Mouse (Mus musculus) megakaryocyte, embryonic 14.5 days (primary cell): ENCODE data around the gene E130218I03Rik.

Experiments
- FLI1 ChIP-seq: IDR thresholded peaks from 2 replicates; pipeline ENCODE4 v1.6.1; 2012; ENCODE audit warnings: low read length, inconsistent platforms, mixed read lengths
- GATA1 ChIP-seq: IDR thresholded peaks from 3 replicates; pipeline ENCODE4 v1.6.1; 2012; ENCODE audit warnings: mixed read lengths, low read length, inconsistent platforms, borderline replicate concordance

- TF ChIP-seq GATA1 (no peak), FLI1 (no peak)
Observed at GRCm38 (mm10) chr4:134255854-134256253, 12.4 kb downstream of the E130218I03Rik start.
